Mouse (Mus musculus) fibroblast of lung, adult 2 months (primary cell): ENCODE measurements around the gene Ank.

ENCODE experiments used
- DNase-seq: peaks from one replicate; pipeline ENCODE4 v3.0.0-alpha.2; 2011; ENCODE audit warnings: low read depth

The Ank gene

DNA sequence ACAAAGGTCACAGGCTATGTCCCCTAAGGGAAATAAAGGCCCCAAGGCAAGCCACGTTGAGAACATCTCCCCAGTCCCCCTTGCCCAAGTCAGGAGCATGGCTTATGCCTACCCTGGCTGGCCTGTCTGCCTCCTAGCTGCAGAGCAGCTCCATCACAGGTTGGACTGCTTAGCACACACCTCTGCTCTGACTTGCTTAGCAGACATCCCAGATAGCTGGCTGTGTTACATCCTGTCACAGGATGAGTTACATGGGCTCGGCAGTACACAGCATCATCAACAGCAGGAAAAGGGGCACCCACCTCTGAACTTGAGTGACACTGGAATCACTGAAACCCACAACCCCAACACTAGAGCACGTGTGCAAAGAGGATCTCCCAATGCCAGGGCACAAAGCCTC lies 138.8 kb downstream of the Ank start:
- DNase-seq = no peak

DNA sequence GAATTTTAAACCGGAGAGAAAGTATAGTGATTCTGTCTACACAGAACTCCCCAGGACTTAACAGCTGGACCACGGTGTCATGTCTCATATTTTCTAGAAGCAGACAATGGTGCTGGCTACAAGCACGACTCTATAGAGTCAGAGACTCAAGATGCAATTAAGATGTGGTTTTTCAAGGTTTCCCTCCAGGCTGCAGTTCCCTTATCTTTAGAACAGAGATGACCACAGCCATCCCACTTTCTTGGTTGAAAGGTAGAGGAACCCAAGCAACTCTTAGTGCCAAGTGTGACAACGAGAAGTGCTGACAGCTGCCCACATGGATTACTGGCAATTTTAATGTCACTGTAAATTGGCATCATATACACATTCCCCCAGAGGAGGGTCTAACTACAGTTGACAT lies 143.1 kb downstream of the Ank start:
- no peak for DNase-seq

DNA sequence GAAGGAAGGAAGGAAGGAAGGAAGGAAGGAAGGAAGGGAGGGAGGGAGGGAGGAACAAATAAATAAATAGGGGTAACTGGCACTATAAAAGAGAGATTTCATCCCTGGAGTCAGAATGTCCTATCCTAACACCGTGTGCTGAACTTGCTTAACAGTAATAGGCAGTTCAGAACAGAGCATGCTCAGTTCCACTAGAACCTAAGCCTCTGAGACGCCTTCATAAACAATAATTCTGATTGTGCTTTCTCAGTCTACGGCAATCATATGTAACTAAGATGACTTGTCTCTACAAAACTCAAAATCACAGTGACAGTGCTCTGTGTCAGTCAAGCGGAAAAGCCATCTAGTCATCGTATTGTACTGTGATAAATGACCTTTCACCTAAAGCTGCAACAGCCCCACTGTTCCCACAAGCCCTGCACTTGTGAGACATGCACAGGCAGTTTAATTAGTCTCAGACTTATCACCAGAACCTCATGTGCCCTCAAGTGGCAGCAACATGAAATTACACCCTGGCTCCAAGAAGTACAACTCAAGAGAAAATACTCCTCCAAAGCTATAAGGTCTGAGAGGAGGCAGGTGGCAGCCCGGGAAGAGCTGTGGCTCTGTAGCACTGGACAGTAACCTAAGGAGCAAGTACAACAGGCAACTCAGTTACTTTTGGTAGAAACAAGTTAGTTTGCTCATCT lies 146.2 kb downstream of the Ank start:
- no peak for DNase-seq

DNA sequence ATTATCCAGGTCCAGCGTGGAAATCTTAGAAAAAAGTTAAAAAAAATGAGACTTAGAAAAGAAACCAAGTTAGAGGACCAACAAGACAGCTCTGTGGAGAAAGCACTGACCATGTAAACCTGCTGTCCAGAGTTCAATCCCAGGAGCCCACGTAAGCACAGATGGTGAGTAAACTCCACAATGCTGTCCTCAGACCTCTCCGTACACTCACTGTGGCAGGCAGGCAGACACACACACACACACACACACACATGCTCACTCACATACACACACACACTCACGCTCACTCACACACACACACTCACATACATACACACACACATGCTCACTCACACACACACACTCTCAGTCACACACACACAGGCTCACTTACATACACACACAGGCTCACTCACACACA lies 146.8 kb downstream of the Ank start:
- no peak for DNase-seq

DNA sequence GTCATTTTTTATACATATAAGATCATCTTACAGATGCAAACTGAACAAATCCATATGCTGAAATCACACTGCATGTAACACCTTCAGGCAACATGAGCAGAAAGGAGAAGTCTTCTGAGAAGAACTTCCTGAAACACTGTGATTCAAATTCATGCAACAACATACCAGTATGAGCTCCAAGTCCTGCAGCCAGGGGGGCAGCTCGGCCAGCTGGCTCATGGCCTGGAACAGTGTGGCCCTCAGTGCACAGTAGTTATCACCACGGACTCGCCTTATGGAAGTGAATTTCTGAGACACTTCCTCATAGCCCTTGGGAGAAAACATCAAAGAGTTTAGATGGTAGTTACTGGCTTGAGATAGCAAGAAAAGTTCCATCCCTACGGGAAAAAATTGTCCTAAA lies 149.7 kb downstream of the Ank start:
- no peak for DNase-seq

DNA sequence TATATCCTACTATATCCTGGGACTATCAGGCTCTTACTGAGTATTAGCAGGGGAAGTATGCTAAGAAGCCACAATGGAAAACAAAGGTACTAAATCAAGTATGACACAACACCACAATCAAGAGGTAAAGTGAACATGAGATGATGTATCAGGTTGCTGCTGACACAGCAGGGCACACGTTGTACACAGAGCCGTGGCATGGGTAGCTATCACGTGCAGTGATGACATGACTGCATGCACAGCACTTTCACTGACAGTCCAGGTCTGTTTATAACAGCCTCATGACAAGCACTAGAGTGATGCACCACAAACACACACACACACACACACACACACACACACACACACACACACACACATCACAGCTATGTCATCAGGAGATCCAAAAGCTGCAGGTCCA lies 150.8 kb downstream of the Ank start:
- no peak for DNase-seq

DNA sequence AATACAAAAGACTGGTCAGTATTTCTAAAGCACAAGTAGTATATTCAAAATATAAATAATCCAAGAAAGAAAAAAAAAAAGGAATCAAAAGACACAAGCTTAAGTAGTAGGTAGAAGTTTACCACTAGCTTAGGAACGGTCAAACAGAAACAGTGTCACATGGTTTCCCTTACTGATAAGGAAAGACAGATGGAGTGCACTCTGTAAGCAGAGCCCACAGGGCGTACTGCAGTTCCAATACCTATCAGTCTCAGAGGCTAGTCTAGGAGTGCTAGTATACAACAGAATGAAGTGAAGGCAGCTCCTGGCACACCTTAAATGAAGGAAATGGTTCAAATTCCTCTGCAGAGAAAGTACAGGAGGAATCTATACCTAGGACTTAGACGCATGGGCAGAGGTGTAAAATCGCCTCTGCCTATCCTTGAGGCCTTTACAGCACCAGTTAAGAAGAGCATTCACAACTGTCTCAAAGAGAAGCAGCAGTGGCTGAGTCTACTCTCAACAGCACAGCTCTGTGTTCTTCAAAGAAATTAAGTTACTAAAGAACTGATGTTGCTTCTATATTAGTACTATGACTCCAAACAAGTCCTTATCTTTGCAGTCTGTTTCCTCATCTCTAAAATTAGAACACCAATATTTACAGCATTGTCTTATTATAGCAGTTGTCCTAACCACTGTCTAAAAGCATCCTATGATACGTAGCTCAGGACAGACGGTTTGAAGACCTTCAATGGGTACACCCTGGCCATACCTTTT lies 152.5 kb downstream of the Ank start:
- no peak for DNase-seq

DNA sequence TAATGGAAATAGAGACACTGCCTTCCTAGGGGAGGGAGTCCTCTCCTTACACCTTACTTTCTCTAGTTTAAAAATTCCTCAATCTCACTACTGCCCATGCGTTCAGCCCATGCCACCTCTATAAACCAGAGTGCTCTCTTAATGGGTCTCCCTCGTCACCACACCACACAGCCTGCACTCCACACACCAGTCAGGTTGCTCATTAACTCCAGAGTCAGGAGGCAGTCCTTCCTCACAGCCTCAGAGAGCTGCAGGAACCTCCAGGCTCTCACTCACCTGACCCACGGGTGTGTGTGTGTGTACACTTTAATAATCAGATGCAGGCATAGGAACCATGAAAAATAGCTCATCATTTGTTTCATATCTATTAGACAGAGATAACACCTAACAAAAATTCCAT lies 153.2 kb downstream of the Ank start:
- no peak for DNase-seq

DNA sequence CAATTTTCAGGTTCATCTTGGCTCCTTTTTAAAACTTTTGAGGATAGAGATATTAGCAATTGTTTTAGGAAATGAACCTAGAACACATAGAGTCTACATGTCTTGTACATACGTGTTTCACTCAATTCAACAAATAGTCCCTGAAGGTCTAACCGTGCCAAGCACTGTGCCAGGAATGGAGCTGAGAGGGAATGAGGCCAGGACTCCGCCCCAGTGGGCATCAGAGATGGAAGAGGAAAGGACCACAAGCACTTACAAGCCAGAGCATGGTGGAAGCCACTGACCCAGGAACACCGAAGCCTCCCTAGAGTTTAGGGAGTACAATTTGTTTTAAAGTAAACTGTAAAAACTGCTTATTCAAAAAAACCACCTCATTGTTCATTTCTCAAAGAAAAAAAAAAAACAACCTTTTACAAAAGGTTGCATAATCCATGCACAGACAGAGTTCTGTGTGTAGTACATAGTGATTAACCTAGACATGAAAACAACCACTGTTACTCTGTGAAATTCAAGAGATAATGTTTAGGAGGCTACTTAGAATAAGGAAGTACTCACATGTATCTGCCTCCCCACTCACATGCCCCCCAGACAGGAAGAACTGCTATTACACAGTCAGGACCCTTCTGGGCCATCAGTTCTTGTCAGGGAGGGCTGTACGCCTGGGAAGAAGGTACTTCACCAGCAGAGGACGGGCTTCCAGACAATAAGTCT lies 154.2 kb downstream of the Ank start:
- DNase-seq = no peak

DNA sequence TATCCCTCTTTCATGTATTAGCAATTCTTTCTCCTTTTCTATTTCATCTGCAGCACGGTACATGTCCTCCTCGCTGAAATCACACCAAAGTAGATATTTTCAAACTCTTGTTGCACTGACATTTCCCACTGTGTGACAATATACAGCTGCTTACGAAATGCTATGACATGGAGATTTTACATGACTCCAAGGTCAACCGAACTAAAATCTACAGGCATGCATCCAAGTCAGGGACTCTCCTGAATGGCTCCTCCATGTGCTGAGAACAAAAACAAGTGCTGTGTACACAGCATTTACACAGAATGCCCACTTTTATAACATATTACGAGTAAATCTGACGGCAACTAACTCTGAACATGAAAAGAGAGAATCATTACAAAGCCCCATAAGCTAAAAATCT lies 156.8 kb downstream of the Ank start:
- no peak for DNase-seq

DNA sequence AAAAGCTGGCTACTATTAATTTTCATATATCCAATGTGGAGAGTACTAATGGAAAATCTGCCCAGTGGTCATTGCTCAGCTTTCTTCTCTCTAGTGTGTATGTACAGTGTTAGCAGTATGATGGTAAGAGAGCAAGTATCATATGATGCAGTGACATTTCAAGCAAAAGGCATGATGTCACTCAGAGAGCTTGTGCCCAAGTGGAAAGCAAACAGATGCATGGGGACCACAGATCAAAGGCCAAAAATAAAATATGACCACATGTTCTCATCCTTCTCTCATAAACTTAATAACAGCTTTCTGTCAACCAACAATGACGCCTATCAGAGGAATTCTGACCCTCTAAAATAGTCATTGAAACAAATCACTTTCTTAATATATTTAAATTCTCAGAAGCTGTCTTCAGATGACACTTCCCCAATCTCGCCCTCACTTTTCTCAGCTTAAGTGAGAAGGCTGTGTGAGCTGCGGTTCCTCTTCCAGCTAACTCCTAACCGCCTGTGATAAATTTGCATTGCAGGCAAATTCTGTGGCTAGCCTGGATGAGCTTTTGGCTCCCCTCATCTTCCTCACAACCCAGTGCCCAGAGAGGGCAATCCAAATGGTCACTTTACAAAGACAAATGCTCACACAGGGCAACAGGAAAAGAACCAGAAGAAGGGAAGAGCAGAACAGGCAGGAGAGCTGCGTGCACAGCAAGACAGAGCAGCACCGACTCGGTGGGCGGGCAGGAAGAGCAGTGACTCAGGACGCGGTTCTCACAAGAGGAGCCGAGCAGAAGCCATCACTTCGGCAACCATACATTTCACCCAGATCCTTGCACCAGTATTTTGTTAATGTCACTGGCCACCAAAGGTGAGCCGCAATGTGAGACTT lies 158.8 kb downstream of the Ank start:
- no peak for DNase-seq

DNA sequence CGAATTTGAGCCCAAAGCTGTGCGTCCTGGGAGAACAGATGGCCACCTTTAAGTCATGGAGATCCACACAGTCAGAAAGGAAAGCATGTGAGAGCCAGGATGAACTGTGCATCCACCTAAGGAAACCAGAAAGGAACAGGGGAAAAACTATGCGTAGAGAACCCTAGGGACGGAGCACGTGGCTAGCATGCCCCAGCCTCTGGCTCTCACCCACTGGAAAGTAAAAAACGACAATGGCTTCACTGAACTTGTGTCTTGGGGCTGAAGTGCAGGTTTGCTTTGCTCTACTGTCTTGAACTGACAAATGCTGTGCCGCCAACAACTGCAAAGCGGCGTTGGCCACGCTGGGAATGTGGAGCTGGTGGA lies 159.4 kb downstream of the Ank start:
- DNase-seq = no peak

DNA sequence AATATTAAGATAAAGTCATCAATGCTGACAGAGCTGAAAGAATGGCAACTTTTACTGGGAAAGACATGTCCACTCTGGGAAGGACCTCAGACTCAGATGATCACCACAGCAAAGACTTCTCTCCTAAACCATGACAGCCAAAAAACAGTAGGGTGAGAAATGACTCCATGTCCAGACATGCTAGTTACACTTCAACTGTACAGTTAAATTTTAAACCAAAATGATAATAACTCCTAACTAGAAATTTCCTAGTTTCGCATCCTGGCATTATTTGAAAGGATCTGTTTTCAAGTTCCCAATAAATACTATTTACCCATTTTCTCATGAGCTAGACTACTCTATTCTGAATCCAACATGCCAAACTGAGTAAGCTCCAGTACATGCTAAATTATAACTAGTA lies 159.8 kb downstream of the Ank start:
- no peak for DNase-seq

DNA sequence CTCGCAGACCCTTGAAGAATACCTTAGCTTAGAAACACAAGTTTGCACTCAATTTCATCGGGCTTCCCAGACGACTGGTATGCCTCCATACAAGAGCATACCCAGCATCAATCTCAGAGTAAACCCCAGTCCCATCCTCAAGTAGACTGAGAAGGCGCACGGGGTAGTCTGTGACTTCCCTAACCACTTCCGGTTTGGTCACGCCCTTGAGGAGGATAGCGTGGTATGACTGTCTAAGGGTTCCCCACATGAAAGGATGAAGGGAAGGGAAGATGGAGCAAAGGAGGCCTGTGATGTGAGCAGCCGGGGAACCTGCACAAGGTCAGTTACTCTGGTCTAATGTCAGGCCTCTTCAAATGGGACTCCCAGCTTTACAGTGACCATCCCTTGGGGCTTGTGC lies 161.3 kb downstream of the Ank start:
- DNase-seq = no peak

DNA sequence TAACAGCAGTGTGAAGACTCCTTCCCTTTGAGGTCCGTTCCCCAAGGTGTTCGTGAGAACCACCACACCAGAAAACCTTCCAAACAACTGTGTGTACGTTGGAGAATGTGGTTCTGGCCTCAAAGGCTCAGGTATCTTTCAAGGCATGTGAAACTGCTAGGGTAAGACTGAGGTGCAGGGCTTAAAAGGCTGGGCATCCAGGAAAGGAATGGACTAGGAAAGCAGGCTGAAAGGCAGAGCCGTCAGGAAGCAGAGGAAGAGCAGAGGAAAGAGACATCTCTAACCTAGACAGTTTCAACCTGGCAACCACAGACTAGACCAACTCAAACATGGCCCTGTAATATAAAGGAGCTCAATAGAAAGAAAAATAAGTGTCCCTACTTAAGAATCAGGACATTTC lies 162.6 kb downstream of the Ank start:
- no peak for DNase-seq

DNA sequence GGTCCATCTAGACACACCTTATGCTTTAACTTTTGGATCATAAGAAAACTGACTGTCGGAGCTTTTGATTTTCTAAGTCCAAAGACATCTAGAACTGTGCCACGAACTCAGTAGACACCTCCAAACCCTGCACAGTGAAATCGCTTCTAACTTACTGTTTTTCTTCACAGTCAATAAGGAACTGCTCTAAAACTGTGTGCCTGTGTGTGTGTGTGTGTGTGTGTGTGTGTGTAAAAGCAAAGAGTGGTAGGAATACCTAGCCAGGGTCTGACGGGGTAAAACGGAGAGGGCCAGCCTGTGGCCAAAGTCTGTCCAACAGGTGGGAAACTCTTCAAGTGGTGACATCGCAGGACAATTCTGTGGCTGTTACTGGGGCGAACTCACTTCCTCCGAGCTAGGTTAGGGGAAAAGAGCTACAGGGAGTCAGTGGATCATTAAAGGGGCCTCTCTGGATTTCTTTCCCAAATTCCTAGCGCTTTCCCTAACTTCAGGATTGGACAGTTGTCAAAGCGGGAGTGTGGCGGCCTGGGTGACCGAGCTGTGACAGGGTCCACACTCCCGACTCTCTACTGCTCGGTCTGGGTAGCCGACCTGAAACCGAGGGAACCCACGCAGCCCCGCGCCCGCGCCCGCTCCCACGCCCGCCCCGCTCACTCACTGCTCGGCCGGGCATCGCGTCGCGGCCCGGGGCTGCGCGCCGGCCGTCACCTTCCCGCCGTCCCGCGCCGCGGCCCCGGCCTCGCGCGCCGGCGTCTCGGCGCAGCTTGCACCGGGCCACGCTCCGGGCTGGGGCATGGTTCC lies 163.5 kb downstream of the Ank start:
- DNase-seq = no peak

DNA sequence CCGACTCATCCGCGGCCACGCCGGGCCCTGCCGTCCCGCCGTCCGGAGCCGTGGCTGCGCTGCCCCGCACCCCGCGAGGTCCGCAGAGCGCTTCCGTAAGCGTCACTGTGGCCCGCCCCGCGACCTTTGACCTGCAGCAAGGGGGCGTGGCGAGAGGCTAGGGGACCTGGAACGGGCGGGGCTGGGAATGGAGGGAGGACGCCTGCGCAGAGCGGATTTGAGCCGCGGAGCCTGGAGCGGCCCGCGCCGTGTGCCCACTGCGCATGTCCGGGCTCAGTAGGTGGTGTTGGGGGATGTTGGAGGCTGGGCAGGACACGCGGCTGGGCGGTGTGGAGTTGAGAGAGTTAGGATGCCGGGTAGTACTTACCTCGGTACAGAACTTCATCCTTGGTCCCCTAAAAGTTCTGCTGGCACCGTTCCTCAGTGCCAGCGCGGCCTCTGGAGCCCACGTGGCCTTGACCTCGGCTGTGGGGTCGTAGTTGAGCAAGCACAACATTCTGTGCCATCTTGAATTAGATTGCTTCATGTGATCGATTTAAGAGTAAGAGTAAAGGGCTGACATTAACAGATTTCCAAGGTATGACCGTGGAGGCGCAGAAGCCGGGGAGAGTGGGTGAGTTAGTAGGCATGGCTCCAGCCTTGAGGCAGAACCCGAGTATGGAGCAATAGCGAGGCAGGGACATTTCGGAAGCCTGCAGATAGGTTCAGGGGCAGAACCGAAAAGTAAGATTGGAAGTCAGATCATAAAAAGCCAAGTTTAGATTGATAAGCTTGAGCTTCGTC lies 164.3 kb downstream of the Ank start, which contains the start of gene Otulin:
TSS of gene Otulin (minus strand) at position 93 of the 783 bp plus-strand sequence.
- peak; percentile 92 for DNase-seq

DNA sequence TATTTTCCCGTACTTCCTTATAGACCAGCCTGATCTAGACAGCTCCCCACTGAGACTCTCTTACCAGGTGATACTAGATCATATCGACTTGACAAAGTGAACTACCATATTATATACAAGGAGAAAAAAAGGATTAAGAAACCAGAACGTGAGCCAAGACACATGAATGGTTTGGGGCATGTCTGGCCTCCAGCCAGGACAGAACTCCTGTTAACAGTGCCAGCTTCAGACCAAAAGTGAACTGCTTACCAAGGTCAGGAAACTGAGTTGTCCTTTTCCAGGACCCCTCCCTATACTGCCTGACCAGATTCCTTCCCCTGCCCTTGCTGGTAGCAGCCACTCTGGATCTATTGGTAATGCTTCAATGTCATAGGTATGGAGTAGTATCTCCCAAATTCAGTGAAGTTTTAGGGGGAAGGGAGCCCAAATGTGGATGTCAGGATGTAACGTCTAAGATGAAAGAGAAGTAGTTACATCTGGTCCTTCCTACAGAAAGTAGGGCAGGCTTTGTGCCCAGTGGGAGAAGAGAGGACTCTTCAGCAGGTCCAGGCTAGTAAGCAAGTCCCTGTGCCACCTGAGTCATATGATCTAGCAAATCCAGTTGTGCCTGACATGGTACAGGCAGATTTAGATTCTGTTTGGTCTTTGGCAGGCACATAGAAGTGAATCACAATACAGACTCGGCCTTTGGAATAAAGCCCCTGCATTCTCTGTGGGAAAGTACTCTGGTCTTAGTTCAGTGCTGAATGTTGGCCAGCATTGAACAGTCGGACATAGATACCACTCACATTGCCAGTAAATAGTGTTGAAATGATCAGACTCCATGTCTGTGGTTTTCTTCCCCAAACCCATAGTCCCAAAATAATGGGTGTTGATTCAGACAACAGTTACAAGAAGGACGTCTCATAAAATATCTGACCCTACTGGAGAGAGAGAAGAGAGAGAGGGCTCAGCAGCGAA lies 167.7 kb downstream of the Ank start:
- peak; percentile 81 for DNase-seq

DNA sequence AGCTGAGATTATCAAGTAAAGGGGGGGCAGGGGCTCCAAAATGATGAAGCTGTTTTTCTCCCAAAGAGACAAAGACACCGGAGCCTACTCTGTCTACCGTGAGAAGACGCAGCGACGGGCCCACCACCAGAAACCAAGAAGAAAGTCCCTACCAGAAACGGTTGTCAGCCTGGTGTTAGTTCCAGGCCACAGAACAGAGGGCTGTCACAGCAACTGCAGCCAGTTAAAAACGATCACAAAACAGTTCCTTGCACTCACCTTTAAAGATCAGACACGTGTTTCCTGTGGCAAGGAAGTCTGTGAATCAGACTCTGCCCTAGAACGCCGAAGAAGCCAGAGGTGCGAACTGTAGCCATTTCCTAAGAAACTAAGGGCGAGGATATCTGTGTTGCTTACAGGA lies 174.7 kb downstream of the Ank start:
- no peak for DNase-seq
